Mouse (Mus musculus) G1E (cell line): ENCODE measurements around the gene Tbc1d9. TPM values are rescaled to one million over a fixed set of nuclear protein-coding genes. Genes with fewer than 3 reads are reported as not detected.
A peak's percentile ranks its signal among the peaks of the same experiment; 100 is the strongest.
"Not testable (repeated sequence)": the region's sequence is repeated elsewhere in the genome, so short reads cannot be mapped to it uniquely, and the experiment has no call there.

ENCODE experiments used
- ATAC-seq: 2 replicates; pipeline ENCODE4 v1.8.0; 2016; ENCODE audit warnings: mild to moderate bottlenecking; ENCODE audit not compliant: insufficient number of reproducible peaks, poor library complexity, low FRiP score, severe bottlenecking; ENCODE audit errors: extremely low read depth
- DNase-seq: peaks from one replicate; pipeline ENCODE4 v3.0.0; 2012; ENCODE audit warnings: low spot score
- H3K27me3 ChIP-seq: 2 replicates; pipeline ENCODE4 v1.6.1; 2012; ENCODE audit warnings: mild to moderate bottlenecking, low read length, inconsistent platforms; ENCODE audit not compliant: insufficient read depth
- H3K36me3 ChIP-seq: replicated peaks from 2 replicates; pipeline ENCODE3; 2012; ENCODE audit warnings: mild to moderate bottlenecking, inconsistent platforms
- H3K4me1 ChIP-seq: 2 replicates; pipeline ENCODE4 v1.6.1; 2012; ENCODE audit warnings: low read depth, low read length, inconsistent platforms, mixed read lengths; ENCODE audit not compliant: insufficient read depth
- H3K4me3 ChIP-seq: 2 replicates; pipeline ENCODE4 v1.5.1; 2012; ENCODE audit warnings: low read depth, mild to moderate bottlenecking, inconsistent platforms, low read length, moderate library complexity, mixed read lengths
- H3K9me3 ChIP-seq: replicated peaks from 2 replicates; pipeline ENCODE4 v1.6.1; 2012; ENCODE audit warnings: inconsistent platforms
- CTCF ChIP-seq: IDR thresholded peaks from 2 replicates; pipeline ENCODE4 v1.5.1; 2012; ENCODE audit warnings: low read depth, low read length, inconsistent platforms, mixed read lengths
- GATA1 ChIP-seq: IDR thresholded peaks from 2 replicates; pipeline ENCODE4 v1.6.1; 2012; ENCODE audit warnings: borderline replicate concordance, low read length, inconsistent platforms, mixed read lengths
- GATA2 ChIP-seq: IDR thresholded peaks from 2 replicates; pipeline ENCODE4 v1.6.1; 2012; ENCODE audit warnings: low read depth, low read length, inconsistent platforms, borderline replicate concordance
- POLR2AphosphoS5 ChIP-seq: IDR thresholded peaks from 2 replicates; pipeline ENCODE4 v1.6.1; 2012; ENCODE audit warnings: low read depth, low read length, inconsistent platforms; ENCODE audit not compliant: insufficient replicate concordance
- TAL1 ChIP-seq: conservative IDR thresholded peaks from 2 replicates; pipeline ENCODE4 v1.6.1; 2012; ENCODE audit warnings: low read depth, low read length, inconsistent platforms, mixed read lengths
- polyA plus RNA-seq: library from polyadenylated mRNA; stranded (reverse); fragments of >175 nt; gene quantifications from 2 replicates; pipeline ENCODE4 v1.2.3, GENCODE M21; 2012
- total RNA-seq, 2 experiments: library from RNA; stranded (forward) in 1 of 2; stranded (reverse) in 1 of 2; fragments of 200-1000 nt in 1 of 2; fragments of >200 nt in 1 of 2; fragmentation: Nextera tagmentation in 1 of 2; gene quantifications; 2 replicates each; pipeline ENCODE4 v1.2.3; 2014 to 2017

Gene Tbc1d9
- total and polyA plus RNA-seq, 3 experiments, result 0.05 TPM; not detected in 2

GRCm38 (mm10) chr8:83300135-83300534 is 135.0 kb downstream of the Tbc1d9 start:
- TF ChIP-seq CTCF, result peak; percentile 40; the same call in 1 of the 2 replicates
- no peak for TF ChIP-seq GATA1
- TF ChIP-seq POLR2AphosphoS5, result no peak
- TF ChIP-seq TAL1, result no peak
- H3K36me3 ChIP-seq, result no peaks in the 10 kb centered on the region
- no peaks in the 10 kb centered on the region; the same call in 1 of the 2 replicates for H3K9me3 ChIP-seq
- H3K4me1 ChIP-seq, result no peaks in the 10 kb centered on the region
- DNase-seq, result no peak
- H3K4me3 ChIP-seq, result no peak overlapping the region
- ATAC-seq, result no peak
- H3K27me3 ChIP-seq, result peaks cover 1% of the 10 kb centered on the region; the same call in 1 of the 2 replicates

- TF ChIP-seq GATA2 (no peak), POLR2AphosphoS5 (no peak), CTCF (no peak)
- ATAC-seq, result no peak
- Histone ChIP-seq H3K4me3 (no peak overlapping the region), H3K27me3 (no peaks in the 10 kb centered on the region), H3K9me3 (no peaks in the 10 kb centered on the region; the same call in 1 of the 2 replicates), H3K36me3 (no peaks in the 10 kb centered on the region), H3K4me1 (no peaks in the 10 kb centered on the region)
- DNase-seq, result no peak
Observed at GRCm38 (mm10) chr8:83304946-83305345, 139.8 kb downstream of the Tbc1d9 start.

- no peak for ATAC-seq
- H3K36me3 ChIP-seq, result peaks cover 2% of the 10 kb centered on the region
- no peaks in the 10 kb centered on the region for H3K4me1 ChIP-seq
- DNase-seq, result no peak
- no peaks in the 10 kb centered on the region for H3K9me3 ChIP-seq
- no peaks in the 10 kb centered on the region for H3K27me3 ChIP-seq
- no peak for TF ChIP-seq GATA2
- no peak for TF ChIP-seq CTCF
- no peak for TF ChIP-seq TAL1
- no peak for TF ChIP-seq GATA1
- no peak for TF ChIP-seq POLR2AphosphoS5
- H3K4me3 ChIP-seq, result no peak overlapping the region
Observed at GRCm38 (mm10) chr8:83309836-83310235, 144.7 kb downstream of the Tbc1d9 start.

GRCm38 (mm10) chr8:83315084-83315483 is 149.9 kb downstream of the Tbc1d9 start:
- DNase-seq, H3K27me3 ChIP-seq, H3K4me3 ChIP-seq, H3K9me3 ChIP-seq, ATAC-seq, H3K4me1 ChIP-seq: not testable (repeated sequence)
- H3K36me3 ChIP-seq, result peaks cover 36% of the 10 kb centered on the region

- TF ChIP-seq GATA2 (no peak), TAL1 (no peak), GATA1 (no peak)
- no peaks in the 10 kb centered on the region for H3K9me3 ChIP-seq
- no peaks in the 10 kb centered on the region for H3K4me1 ChIP-seq
- peaks cover 40% of the 10 kb centered on the region for H3K36me3 ChIP-seq
- ATAC-seq, result no peak
- DNase-seq, result no peak
- H3K27me3 ChIP-seq, result no peaks in the 10 kb centered on the region
- no peak overlapping the region for H3K4me3 ChIP-seq
Observed at GRCm38 (mm10) chr8:83315691-83316090, 150.5 kb downstream of the Tbc1d9 start.

GRCm38 (mm10) chr8:83320543-83320942 is 155.4 kb downstream of the Tbc1d9 start:
- Histone ChIP-seq H3K27me3 (no peaks in the 10 kb centered on the region), H3K36me3 (peaks cover 59% of the 10 kb centered on the region), H3K4me3 (no peak overlapping the region), H3K9me3 (no peaks in the 10 kb centered on the region), H3K4me1 (peaks cover 3% of the 10 kb centered on the region; the same call in 1 of the 2 replicates)
- TF ChIP-seq GATA1 (no peak), CTCF (no peak), GATA2 (no peak), POLR2AphosphoS5 (no peak), TAL1 (no peak)
- no peak for ATAC-seq
- no peak for DNase-seq

- H3K4me3 ChIP-seq, result no peak overlapping the region
- H3K36me3 ChIP-seq, result peaks cover 54% of the 10 kb centered on the region
- ATAC-seq (no peak), DNase-seq (no peak)
- H3K27me3 ChIP-seq, result no peaks in the 10 kb centered on the region
- H3K9me3 ChIP-seq, result no peaks in the 10 kb centered on the region
- TF ChIP-seq GATA2, result no peak
- TF ChIP-seq GATA1, result no peak
- no peak for TF ChIP-seq TAL1
- TF ChIP-seq CTCF, result no peak
- TF ChIP-seq POLR2AphosphoS5, result no peak
- peaks cover 11% of the 10 kb centered on the region for H3K4me1 ChIP-seq
Observed at GRCm38 (mm10) chr8:83322374-83322773, 157.2 kb downstream of the Tbc1d9 start.

Other genes starting within 250 kb of the Tbc1d9 start
- not detected in 2 replicates for gene Gm10645, start 818 bp downstream of the Tbc1d9 start, total RNA-seq (2014; fragmentation: Nextera tagmentation)
- not detected in 2 replicates for gene Gm10645, start 818 bp downstream of the Tbc1d9 start, total RNA-seq (2017)
- gene Gm10645, start 818 bp downstream of the Tbc1d9 start, polyA plus RNA-seq, result not detected in 2 replicates
- gene Ucp1, start 125.0 kb downstream of the Tbc1d9 start, total RNA-seq (2014; fragmentation: Nextera tagmentation), result not detected in 2 replicates
- gene Ucp1, start 125.0 kb downstream of the Tbc1d9 start, total RNA-seq (2017), result not detected in 2 replicates
- not detected in 2 replicates for gene Ucp1, start 125.0 kb downstream of the Tbc1d9 start, polyA plus RNA-seq
- gene Elmod2, start 167.1 kb downstream of the Tbc1d9 start, total RNA-seq (2014; fragmentation: Nextera tagmentation), result 25.6 and 28.8 TPM in 2 replicates
- gene Elmod2, start 167.1 kb downstream of the Tbc1d9 start, total RNA-seq (2017), result 25.8 and 29.4 TPM in 2 replicates
- gene Elmod2, start 167.1 kb downstream of the Tbc1d9 start, polyA plus RNA-seq, result 0.22 and 0.38 TPM in 2 replicates
- not detected in 2 replicates for gene Mgat4d, start 183.1 kb downstream of the Tbc1d9 start, total RNA-seq (2014; fragmentation: Nextera tagmentation)
- not detected in 2 replicates for gene Mgat4d, start 183.1 kb downstream of the Tbc1d9 start, total RNA-seq (2017)
- gene Mgat4d, start 183.1 kb downstream of the Tbc1d9 start, polyA plus RNA-seq, result not detected in 2 replicates
- gene Clgn, start 224.5 kb downstream of the Tbc1d9 start, total RNA-seq (2014; fragmentation: Nextera tagmentation), result not detected in 2 replicates
- gene Clgn, start 224.5 kb downstream of the Tbc1d9 start, total RNA-seq (2017), result under 0.01 TPM in 2 replicates
- not detected in 2 replicates for gene Clgn, start 224.5 kb downstream of the Tbc1d9 start, polyA plus RNA-seq